Mouse (Mus musculus) urinary bladder, postnatal 14 days (tissue): Measurements from ENCODE around the gene Traf1.

Experiments used
- DNase-seq: peaks from one replicate; pipeline ENCODE4 v3.0.0; 2021; ENCODE audit warnings: low spot score

Traf1 gene

DNA sequence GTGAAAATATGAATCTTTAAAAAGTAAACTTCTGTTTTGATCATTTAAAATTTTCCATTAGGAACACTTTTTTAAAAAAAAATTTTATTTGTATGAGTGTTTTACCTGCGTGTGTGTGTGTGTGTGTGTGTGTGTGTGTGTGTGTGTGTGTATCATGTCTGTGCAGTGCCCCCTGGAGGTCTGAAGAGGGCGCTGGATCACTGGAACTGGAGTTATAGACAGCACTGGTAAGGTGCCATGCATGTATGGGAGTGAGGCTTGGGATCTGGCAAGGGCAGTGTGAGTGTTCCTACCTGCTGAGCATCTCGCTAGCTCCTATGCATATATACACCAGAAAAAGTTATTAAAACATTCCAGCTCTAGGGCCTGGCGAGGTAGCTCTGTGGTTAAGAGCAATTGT is 59.8 kb downstream of the Traf1 start:
- DNase-seq = no peak

- DNase-seq = no peak
Observed at GRCm38 (mm10) chr2:34900412-34900811, 61.2 kb downstream of the Traf1 start.

DNA sequence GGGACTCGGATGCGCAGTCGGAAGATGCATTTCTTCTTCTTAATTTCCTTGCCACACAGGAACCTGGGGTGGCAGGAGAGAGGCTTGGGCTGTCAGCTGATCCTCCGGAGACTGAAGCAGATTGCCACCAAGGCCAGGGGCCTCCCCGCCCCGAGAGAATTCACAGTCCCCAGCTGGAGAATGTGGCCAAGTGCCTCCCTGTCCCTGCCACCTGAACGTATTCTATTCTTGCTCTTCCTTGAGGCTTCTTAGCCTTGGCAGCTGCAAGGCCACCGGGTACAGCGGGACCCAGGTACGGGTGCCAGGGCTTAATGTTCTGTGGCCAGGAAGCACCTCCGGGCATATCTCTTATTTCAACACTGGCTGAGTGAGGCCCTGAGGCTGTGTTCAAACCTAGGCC is 61.9 kb downstream of the Traf1 start:
- DNase-seq = no peak

- DNase-seq = peak; percentile 47
Observed at GRCm38 (mm10) chr2:34897820-34898219, 63.8 kb downstream of the Traf1 start.

GRCm38 (mm10) chr2:34896821-34897460 is 64.6 kb downstream of the Traf1 start:
- no peak for DNase-seq

DNA sequence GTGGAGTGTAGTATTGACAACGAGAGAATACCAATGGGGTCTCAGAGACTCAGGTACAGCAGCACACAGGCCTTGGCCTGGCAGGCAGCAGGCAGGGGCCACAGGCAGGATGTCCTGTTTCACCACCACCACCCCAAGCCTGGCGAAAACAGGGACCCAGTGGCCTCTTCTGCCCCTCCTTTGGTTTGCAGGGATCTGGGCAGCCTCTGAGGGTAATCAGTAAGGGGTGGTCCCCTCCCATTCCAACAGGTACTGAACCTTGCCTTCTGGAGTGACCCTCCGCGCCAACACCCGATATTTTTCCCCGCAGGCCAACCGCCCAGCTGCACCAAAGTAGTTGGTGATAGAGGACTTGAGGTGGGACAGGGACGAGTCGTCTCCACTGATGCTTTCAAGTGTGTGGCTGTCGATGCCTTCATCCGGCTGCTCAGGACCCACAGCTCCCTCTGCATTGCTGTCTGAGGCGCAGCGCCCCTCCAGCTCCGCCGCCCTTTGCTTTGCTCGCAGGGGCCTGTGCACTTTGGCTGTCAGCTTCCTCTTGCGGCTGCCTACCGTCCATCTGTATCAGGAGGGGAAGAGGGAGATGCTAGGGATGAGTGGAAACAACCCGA is 66.0 kb downstream of the Traf1 start:
- DNase-seq = no peak

DNA sequence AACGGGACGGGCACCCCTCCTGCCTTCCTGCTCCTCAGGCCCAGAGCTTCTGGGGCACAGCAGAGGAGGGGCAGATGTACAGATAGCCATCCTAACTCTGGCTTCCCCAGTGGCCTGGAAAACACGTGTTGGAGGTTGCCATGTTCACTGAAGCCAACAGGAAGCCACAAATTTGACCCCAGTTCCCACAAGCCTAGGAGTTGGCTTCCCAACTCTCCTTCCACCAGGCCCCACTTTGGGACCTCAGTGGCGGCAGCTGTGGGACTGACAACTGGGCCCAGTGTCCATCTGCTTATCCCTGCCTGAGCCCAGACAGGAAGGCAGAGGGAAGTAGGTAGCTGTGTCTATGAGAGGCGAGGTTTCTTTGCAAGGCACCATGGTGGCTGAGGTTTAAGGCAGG is 67.6 kb downstream of the Traf1 start:
- no peak for DNase-seq
